Mouse (Mus musculus): ENCODE data around the gene Gars. TPM values are rescaled to one million over a fixed set of nuclear protein-coding genes. Genes with fewer than 3 reads are reported as not detected.
A peak's percentile ranks its signal among the peaks of the same experiment; 100 is the strongest.

The Gars gene
- total RNA-seq (2017), result 101 and 119 TPM in 2 replicates

DNA sequence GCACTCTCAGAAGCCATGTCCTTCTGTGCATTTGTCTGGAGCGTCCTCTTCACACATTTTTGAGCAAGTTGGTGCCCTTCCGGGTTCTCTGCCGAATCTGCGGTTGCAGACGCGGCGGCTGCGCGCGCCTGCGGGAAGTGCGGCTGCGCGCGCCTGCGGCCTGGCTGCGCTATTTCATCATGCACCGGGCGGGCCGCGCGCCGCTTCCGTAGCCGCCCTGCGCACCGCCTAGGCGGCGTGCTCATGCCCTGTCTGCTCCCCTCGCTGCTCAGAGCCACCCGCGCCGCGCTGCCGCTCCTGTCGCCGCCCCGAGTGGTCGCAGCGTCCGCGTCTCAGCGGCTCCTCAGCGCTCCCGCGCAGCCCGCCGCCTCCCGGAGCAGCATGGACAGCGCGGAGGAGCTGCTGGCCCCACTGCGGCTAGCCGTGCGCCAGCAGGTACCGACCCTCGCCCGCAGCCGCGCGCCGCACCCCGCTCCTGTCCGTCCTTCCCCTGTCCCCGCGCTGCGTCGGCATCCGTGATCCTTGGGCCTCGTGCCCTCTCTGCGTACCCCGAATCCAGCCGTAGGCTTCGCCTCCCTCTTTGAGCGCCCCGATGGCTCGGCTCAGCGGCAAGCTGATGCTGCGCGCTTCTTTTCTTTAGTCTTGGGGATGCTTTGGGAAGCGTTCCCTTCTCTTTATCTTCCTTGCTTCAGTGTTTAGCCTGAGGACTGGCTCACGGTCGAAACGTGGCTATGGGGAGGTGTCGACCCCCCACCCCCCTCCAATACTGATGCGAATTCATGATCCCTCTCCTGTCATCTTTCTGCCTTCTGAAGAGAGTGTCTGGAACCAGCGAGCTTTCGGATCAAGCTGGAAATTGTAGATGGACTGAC, at the start of gene Gars:
TSS of gene Gars (plus strand) at position 209 of the 872 bp plus-strand sequence.
- peak; percentile 88 to 90; a peak in 3 of 4 replicates for ATAC-seq (replicated peaks in 1 of 2; ENCODE audit: insufficient read depth in 1 of 2, low FRiP score in 2 of 2, low TSS enrichment in 1 of 2, low read depth in 1 of 2, poor library complexity in 2 of 2, severe bottlenecking in 2 of 2)

GRCm38 (mm10) chr6:54988141-54988540, 49.7 kb upstream of the Gars start:
- no peak for ATAC-seq (replicated peaks in 1 of 2; ENCODE audit: insufficient read depth in 1 of 2, low FRiP score in 2 of 2, low TSS enrichment in 1 of 2, low read depth in 1 of 2, poor library complexity in 2 of 2, severe bottlenecking in 2 of 2)

DNA sequence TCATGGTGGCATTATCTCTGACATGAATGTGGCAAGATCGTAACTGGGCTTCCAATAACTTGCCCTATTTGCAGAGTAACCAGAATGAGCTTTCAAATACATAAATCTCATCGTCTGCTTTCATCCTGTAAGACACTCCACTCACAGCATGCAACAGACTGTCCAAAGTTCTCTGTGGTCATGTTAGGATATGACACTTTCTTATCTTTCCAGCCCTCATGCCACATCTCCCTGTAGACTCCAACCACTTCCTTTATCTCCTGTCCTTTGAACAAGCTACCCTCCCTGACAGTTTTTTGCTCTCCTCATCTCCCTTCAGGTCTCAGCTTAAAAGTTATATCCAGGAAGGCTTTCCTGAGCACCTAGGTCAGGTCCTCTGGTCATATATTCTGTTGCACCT, 46.6 kb upstream of the Gars start:
- ATAC-seq (replicated peaks in 1 of 2; ENCODE audit: insufficient read depth in 1 of 2, low FRiP score in 2 of 2, low TSS enrichment in 1 of 2, low read depth in 1 of 2, poor library complexity in 2 of 2, severe bottlenecking in 2 of 2), result 0 out of 4 replicates have a peak, but pooled peaks of 1 of the 2 experiments have one; percentile 9

- peak in 1 of 2 experiments; percentile 15; a peak in 1 of 4 replicates for ATAC-seq (replicated peaks in 1 of 2; ENCODE audit: insufficient read depth in 1 of 2, low FRiP score in 2 of 2, low TSS enrichment in 1 of 2, low read depth in 1 of 2, poor library complexity in 2 of 2, severe bottlenecking in 2 of 2)
These were observed 45.7 kb upstream of the Gars start for GRCm38 (mm10) chr6:54992141-54992540.

DNA sequence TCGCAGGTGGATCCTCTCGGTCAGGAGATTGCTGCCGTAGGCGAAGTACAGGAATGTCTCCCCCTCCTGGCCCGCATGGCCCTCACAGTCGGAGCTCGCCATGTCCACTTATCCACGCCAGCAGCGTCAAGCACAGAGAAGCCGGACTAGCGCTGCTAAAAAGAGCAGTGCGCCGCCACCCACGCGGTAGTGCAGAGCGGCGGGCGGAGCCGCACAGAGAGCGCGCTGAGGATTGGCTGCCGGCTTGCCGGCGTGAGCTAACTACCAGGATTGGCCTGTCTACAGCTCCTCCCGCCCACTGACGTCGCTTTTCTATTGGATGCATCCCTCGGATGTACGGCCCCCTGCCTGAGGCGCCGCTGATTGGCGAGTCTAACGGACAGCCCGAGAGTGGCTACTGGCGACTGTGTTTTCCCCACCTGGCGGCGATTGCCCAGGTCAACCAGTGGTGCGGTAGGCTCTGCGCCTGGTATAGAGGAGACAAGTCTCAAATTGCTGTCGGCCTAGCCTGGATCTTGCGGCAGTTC, 45.0 kb upstream of the Gars start, which contains the start of gene Ggct:
TSS of gene Ggct (minus strand) at position 217 of the 527 bp plus-strand sequence.
- peak; percentile 99 for ATAC-seq (replicated peaks in 1 of 2; ENCODE audit: insufficient read depth in 1 of 2, low FRiP score in 2 of 2, low TSS enrichment in 1 of 2, low read depth in 1 of 2, poor library complexity in 2 of 2, severe bottlenecking in 2 of 2)

- ATAC-seq (replicated peaks in 1 of 2; ENCODE audit: insufficient read depth in 1 of 2, low FRiP score in 2 of 2, low TSS enrichment in 1 of 2, low read depth in 1 of 2, poor library complexity in 2 of 2, severe bottlenecking in 2 of 2), result no peak
These were observed 41.4 kb upstream of the Gars start for GRCm38 (mm10) chr6:54996361-54996760.

- no peak for ATAC-seq (replicated peaks in 1 of 2; ENCODE audit: insufficient read depth in 1 of 2, low FRiP score in 2 of 2, low TSS enrichment in 1 of 2, low read depth in 1 of 2, poor library complexity in 2 of 2, severe bottlenecking in 2 of 2)
These were observed 40.1 kb upstream of the Gars start for GRCm38 (mm10) chr6:54997726-54998125.

- ATAC-seq (replicated peaks in 1 of 2; ENCODE audit: insufficient read depth in 1 of 2, low FRiP score in 2 of 2, low TSS enrichment in 1 of 2, low read depth in 1 of 2, poor library complexity in 2 of 2, severe bottlenecking in 2 of 2), result no peak
These were observed 36.5 kb upstream of the Gars start for GRCm38 (mm10) chr6:55001320-55001719.

DNA sequence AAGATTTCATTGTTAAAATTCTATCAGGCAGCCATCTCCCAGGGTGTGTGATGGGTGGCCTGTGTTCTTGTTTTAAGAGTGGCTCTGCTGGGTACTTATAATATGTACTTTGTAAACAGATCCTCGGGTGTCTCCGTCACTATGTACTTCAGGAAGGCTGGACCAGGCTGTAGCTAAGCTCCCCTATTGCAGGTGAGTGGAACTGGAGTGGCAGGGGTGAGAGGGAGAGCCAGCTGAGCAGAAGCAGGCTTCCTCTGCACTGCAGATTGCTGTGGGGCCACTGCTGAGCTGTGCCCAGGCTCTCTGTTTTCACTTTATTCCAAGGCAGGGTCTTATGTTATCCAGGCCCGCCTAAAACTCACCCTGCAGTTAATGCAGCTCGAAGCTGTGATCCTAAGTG, 35.4 kb upstream of the Gars start:
- ATAC-seq (replicated peaks in 1 of 2; ENCODE audit: insufficient read depth in 1 of 2, low FRiP score in 2 of 2, low TSS enrichment in 1 of 2, low read depth in 1 of 2, poor library complexity in 2 of 2, severe bottlenecking in 2 of 2), result no peak

- ATAC-seq (replicated peaks in 1 of 2; ENCODE audit: insufficient read depth in 1 of 2, low FRiP score in 2 of 2, low TSS enrichment in 1 of 2, low read depth in 1 of 2, poor library complexity in 2 of 2, severe bottlenecking in 2 of 2), result no peak
These were observed 34.2 kb upstream of the Gars start for GRCm38 (mm10) chr6:55003559-55003958.

GRCm38 (mm10) chr6:55008401-55008800, 29.4 kb upstream of the Gars start:
- ATAC-seq (replicated peaks in 1 of 2; ENCODE audit: insufficient read depth in 1 of 2, low FRiP score in 2 of 2, low TSS enrichment in 1 of 2, low read depth in 1 of 2, poor library complexity in 2 of 2, severe bottlenecking in 2 of 2), result no peak

DNA sequence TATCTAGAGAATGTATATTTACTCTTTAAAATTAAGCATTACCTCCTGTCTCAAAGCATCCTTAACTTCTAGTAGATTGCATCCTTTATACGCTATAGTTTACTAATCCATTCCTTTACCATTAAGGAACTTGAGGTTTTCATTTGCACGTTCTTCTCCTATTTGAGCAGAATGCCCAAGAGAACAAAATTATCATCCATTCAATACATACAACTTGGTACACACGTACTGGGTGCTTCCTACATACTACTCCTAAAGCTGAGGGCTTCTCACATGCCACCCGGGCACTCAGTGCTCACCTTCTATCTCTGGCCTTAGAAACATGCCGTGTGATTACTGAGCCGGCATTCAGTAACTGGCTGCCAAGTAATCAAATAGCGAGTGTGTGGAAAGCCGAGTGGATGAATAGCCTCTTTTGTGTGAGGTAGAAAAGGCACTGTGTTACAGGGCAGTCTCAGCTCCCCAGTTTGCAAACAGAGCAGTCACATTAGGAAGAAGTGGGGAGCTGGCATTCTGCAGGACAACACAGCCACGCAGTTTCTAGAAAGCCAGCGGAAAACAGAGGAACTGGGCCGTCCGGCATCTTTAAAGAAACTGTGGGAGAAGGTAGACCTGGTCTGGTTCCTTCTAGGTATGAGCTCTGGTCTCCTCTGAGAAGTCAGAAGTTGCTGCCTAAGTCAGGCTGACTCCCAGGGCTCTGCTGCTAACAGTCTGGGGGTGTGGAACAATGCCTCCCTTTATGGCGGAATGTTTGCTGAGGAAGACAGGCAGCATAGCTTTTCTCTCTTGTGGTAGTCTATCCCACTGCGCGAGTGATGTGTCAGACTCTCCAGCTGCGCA, 28.2 kb upstream of the Gars start:
- ATAC-seq (replicated peaks in 1 of 2; ENCODE audit: insufficient read depth in 1 of 2, low FRiP score in 2 of 2, low TSS enrichment in 1 of 2, low read depth in 1 of 2, poor library complexity in 2 of 2, severe bottlenecking in 2 of 2), result no peak

GRCm38 (mm10) chr6:55010330-55011091, 27.3 kb upstream of the Gars start:
- no peak for ATAC-seq (replicated peaks in 1 of 2; ENCODE audit: insufficient read depth in 1 of 2, low FRiP score in 2 of 2, low TSS enrichment in 1 of 2, low read depth in 1 of 2, poor library complexity in 2 of 2, severe bottlenecking in 2 of 2)

GRCm38 (mm10) chr6:55012516-55012915, 25.3 kb upstream of the Gars start:
- ATAC-seq (replicated peaks in 1 of 2; ENCODE audit: insufficient read depth in 1 of 2, low FRiP score in 2 of 2, low TSS enrichment in 1 of 2, low read depth in 1 of 2, poor library complexity in 2 of 2, severe bottlenecking in 2 of 2), result no peak

DNA sequence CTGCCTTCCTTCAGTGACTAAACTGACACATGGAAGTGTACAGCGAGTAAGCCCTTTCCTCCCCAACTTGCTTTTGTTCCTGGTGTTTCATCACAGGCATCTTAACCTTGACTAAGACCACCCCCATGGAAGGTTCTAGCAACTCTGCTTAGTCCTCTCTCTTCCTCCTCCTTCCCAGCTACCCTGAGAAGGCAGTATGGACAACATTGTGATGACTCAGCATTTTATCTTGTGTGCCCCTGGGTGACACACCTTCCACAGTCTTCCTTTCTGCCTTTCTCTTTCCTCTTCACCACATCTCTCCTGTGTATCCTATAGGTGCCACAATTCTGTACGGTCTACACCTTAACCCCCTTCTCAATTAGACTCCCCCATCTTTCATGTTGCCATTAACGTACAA, 23.6 kb upstream of the Gars start:
- no peak for ATAC-seq (replicated peaks in 1 of 2; ENCODE audit: insufficient read depth in 1 of 2, low FRiP score in 2 of 2, low TSS enrichment in 1 of 2, low read depth in 1 of 2, poor library complexity in 2 of 2, severe bottlenecking in 2 of 2)

DNA sequence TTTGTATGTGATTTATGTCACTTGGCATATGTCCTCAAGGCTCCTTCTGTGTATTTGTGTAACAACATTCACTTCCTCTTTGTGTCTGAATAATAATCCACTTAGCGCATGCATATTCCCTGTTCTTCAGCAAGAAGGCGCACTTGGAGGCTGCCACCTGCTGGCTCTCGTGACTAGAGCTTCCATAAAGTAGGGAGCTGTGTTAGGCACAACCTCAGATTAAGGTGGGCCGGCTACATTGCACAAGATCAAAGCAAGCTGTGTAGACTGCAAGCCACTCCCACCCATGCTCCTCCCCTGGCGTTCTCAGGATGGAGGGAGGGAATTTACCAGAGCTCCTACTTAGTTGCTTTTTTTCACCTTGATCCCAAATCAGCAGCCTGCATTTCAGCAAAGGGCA, 21.6 kb upstream of the Gars start:
- peak; percentile 74 to 86 for ATAC-seq (replicated peaks in 1 of 2; ENCODE audit: insufficient read depth in 1 of 2, low FRiP score in 2 of 2, low TSS enrichment in 1 of 2, low read depth in 1 of 2, poor library complexity in 2 of 2, severe bottlenecking in 2 of 2)
